Mouse (Mus musculus) brain, embryonic 14.5 days (tissue): ENCODE data around the gene Tent4b.
A peak's percentile ranks its signal among the peaks of the same experiment; 100 is the strongest.

Experiments
- CTCF ChIP-seq: fragments of 200-500 bp; IDR thresholded peaks from 2 replicates; pipeline ENCODE4 v1.5.1; 2012; ENCODE audit warnings: inconsistent platforms, mild to moderate bottlenecking, moderate library complexity, borderline replicate concordance; ENCODE audit not compliant: insufficient read depth, insufficient read length; ENCODE audit errors: extremely low read depth
- POLR2A ChIP-seq: fragments of 200-500 bp; IDR thresholded peaks from 2 replicates; pipeline ENCODE4 v1.6.1; 2012; ENCODE audit warnings: mild to moderate bottlenecking, inconsistent platforms, borderline replicate concordance; ENCODE audit not compliant: poor library complexity, insufficient read depth, insufficient read length, severe bottlenecking; ENCODE audit errors: extremely low read depth

DNA sequence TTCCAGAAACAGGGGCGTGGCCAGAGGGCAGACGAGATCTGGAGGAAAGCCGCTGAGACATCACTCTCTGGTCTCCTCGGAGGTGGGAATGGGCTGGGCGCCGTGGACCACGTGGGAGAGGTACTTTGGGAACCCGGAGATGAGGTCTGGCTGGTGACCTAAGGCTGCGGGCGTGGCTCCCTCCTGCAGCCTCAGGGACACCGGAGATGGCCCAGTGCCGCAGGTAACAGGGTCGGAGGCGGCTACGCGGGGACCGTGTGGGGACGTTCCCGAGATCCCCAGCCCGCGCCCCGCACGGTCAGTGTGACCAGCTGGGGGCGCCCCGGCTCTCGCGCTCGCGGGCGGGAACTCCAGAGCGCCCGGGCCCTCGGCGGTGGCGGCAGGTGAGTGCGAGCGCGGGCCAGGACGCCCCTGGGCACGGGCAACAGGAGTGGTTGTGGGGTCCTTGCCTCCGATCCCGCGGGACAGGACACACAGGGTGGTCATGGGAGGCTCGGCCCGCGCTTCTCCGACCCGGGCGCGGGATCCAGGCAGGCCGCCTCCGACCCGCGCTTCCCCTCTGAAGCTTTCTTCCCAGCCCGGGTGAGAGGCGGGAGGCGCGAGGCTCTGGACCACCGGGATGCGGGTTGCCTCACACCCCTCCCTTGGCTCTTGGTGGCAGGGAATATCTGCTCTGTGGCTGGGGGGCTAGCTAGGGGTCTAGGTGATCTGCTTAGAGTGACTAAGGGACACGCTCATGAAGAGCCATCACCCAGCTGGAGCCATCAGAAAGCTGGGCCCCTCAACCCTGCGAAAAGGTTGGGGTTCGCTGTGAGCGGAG, 73.4 kb downstream of the Tent4b start, which contains the start of gene Adcy7:
- TF ChIP-seq CTCF = peak; percentile 40; the same call in 1 of the 2 replicates
- TF ChIP-seq POLR2A = no peak
